Mouse (Mus musculus) C2C12 (cell line): Measurements from ENCODE around the gene Fam107b.

Experiments used
- CTCF ChIP-seq: IDR thresholded peaks from one replicate; pipeline ENCODE4 v1.5.1; 2011; ENCODE audit not compliant: control insufficient read depth, insufficient read depth, insufficient read length
- MYOG ChIP-seq: IDR thresholded peaks from one replicate; pipeline ENCODE4 v1.6.1; 2011; ENCODE audit not compliant: control insufficient read depth, insufficient read length; ENCODE audit errors: extremely low read depth

- TF ChIP-seq CTCF (no peak), MYOG (no peak)
Observed at GRCm38 (mm10) chr2:3623981-3624584, 53.8 kb downstream of the Fam107b start.
